Mouse (Mus musculus): Measurements from ENCODE around the gene Diras2. TPM values are rescaled to one million over a fixed set of nuclear protein-coding genes. Genes with fewer than 3 reads are reported as not detected.
A peak's percentile ranks its signal among the peaks of the same experiment; 100 is the strongest.

Diras2 gene
- polyA plus RNA-seq, 1 experiment, result 22.4 TPM

- DNase-seq, result no peak
- no peaks in the 10 kb centered on the region for H3K36me3 ChIP-seq (ENCODE audit: control insufficient read depth, insufficient read depth, low read length)
- 77% methylated on average over 9 of the region's 9 CpGs for WGBS
- no peak overlapping the region for H3K27ac ChIP-seq (ENCODE audit: control insufficient read depth, insufficient read depth, low read length)
- H3K4me3 ChIP-seq (ENCODE audit: control insufficient read depth, insufficient read depth, low read length), result no peak overlapping the region
- TF ChIP-seq POLR2A (IDR thresholded peaks at IDR 0.05; ENCODE audit: control insufficient read depth, extremely low read depth, insufficient read depth, low read length, poor library complexity), result no peak
- TF ChIP-seq CTCF (IDR thresholded peaks at IDR 0.05; ENCODE audit: borderline replicate concordance, control insufficient read depth, extremely low read depth, insufficient read depth, low read length, poor library complexity), result no peak
- H3K4me1 ChIP-seq (replicated peaks; ENCODE audit: control insufficient read depth, insufficient read depth, low read length), result peaks cover 12% of the 10 kb centered on the region
- H3K27me3 ChIP-seq (ENCODE audit: control insufficient read depth, insufficient read depth, low read length), result no peaks in the 10 kb centered on the region
Observed at GRCm38 (mm10) chr13:52552822-52553477, 21.9 kb upstream of the Diras2 start.

- Histone ChIP-seq H3K4me1 (replicated peaks; ENCODE audit: control insufficient read depth, insufficient read depth, low read length) (peaks cover 12% of the 10 kb centered on the region), H3K36me3 (ENCODE audit: control insufficient read depth, insufficient read depth, low read length) (no peaks in the 10 kb centered on the region), H3K4me3 (ENCODE audit: control insufficient read depth, insufficient read depth, low read length) (no peak overlapping the region), H3K27me3 (ENCODE audit: control insufficient read depth, insufficient read depth, low read length) (no peaks in the 10 kb centered on the region), H3K27ac (ENCODE audit: control insufficient read depth, insufficient read depth, low read length) (peak overlapping the region; percentile 9; the same call in 1 of the 2 replicates)
- no peak for TF ChIP-seq POLR2A (IDR thresholded peaks at IDR 0.05; ENCODE audit: control insufficient read depth, extremely low read depth, insufficient read depth, low read length, poor library complexity)
- DNase-seq, result peak; percentile 23
- 9% methylated on average over 9 of the region's 9 CpGs for WGBS
Observed at GRCm38 (mm10) chr13:52551275-52551674, 20.2 kb upstream of the Diras2 start.

- 0 out of 2 replicates have a peak overlapping the region, but pooled peaks have one; percentile 9 for H3K27ac ChIP-seq (ENCODE audit: control insufficient read depth, insufficient read depth, low read length)
- 37% methylated on average over 5 of the region's 5 CpGs for WGBS
Observed at GRCm38 (mm10) chr13:52550690-52551193, 19.7 kb upstream of the Diras2 start.

GRCm38 (mm10) chr13:52546288-52546687, 15.2 kb upstream of the Diras2 start:
- 83% methylated on average over 6 of the region's 6 CpGs for WGBS

More at GRCm38 (mm10) chr13:52550690-52551193, 19.7 kb upstream of the Diras2 start:
- Histone ChIP-seq H3K4me3 (ENCODE audit: control insufficient read depth, insufficient read depth, low read length) (no peak overlapping the region), H3K36me3 (ENCODE audit: control insufficient read depth, insufficient read depth, low read length) (no peaks in the 10 kb centered on the region), H3K27me3 (ENCODE audit: control insufficient read depth, insufficient read depth, low read length) (no peaks in the 10 kb centered on the region), H3K4me1 (replicated peaks; ENCODE audit: control insufficient read depth, insufficient read depth, low read length) (peaks cover 12% of the 10 kb centered on the region)
- no peak for DNase-seq
- TF ChIP-seq CTCF (IDR thresholded peaks at IDR 0.05; ENCODE audit: borderline replicate concordance, control insufficient read depth, extremely low read depth, insufficient read depth, low read length, poor library complexity) (no peak), POLR2A (IDR thresholded peaks at IDR 0.05; ENCODE audit: control insufficient read depth, extremely low read depth, insufficient read depth, low read length, poor library complexity) (no peak)

GRCm38 (mm10) chr13:52542636-52543035, 11.6 kb upstream of the Diras2 start:
- Histone ChIP-seq H3K4me1 (replicated peaks; ENCODE audit: control insufficient read depth, insufficient read depth, low read length) (peaks cover 24% of the 10 kb centered on the region), H3K27me3 (ENCODE audit: control insufficient read depth, insufficient read depth, low read length) (no peaks in the 10 kb centered on the region), H3K27ac (ENCODE audit: control insufficient read depth, insufficient read depth, low read length) (no peak overlapping the region), H3K4me3 (ENCODE audit: control insufficient read depth, insufficient read depth, low read length) (no peak overlapping the region), H3K36me3 (ENCODE audit: control insufficient read depth, insufficient read depth, low read length) (no peaks in the 10 kb centered on the region)
- no peak for DNase-seq
- 62% methylated on average over 4 of the region's 4 CpGs for WGBS
- TF ChIP-seq POLR2A (IDR thresholded peaks at IDR 0.05; ENCODE audit: control insufficient read depth, extremely low read depth, insufficient read depth, low read length, poor library complexity) (no peak), CTCF (IDR thresholded peaks at IDR 0.05; ENCODE audit: borderline replicate concordance, control insufficient read depth, extremely low read depth, insufficient read depth, low read length, poor library complexity) (no peak)

More at GRCm38 (mm10) chr13:52546288-52546687, 15.2 kb upstream of the Diras2 start:
- TF ChIP-seq CTCF (IDR thresholded peaks at IDR 0.05; ENCODE audit: borderline replicate concordance, control insufficient read depth, extremely low read depth, insufficient read depth, low read length, poor library complexity) (no peak), POLR2A (IDR thresholded peaks at IDR 0.05; ENCODE audit: control insufficient read depth, extremely low read depth, insufficient read depth, low read length, poor library complexity) (no peak)
- no peak overlapping the region for H3K4me3 ChIP-seq (ENCODE audit: control insufficient read depth, insufficient read depth, low read length)
- H3K4me1 ChIP-seq (replicated peaks; ENCODE audit: control insufficient read depth, insufficient read depth, low read length), result peaks cover 11% of the 10 kb centered on the region
- no peaks in the 10 kb centered on the region for H3K27me3 ChIP-seq (ENCODE audit: control insufficient read depth, insufficient read depth, low read length)
- H3K27ac ChIP-seq (ENCODE audit: control insufficient read depth, insufficient read depth, low read length), result no peak overlapping the region
- no peaks in the 10 kb centered on the region for H3K36me3 ChIP-seq (ENCODE audit: control insufficient read depth, insufficient read depth, low read length)
- no peak for DNase-seq

- no peaks in the 10 kb centered on the region for H3K36me3 ChIP-seq (ENCODE audit: control insufficient read depth, insufficient read depth, low read length)
- H3K4me1 ChIP-seq (replicated peaks; ENCODE audit: control insufficient read depth, insufficient read depth, low read length), result peaks cover 26% of the 10 kb centered on the region
- H3K27ac ChIP-seq (ENCODE audit: control insufficient read depth, insufficient read depth, low read length), result no peak overlapping the region
- WGBS, result 63% methylated on average over 8 of the region's 8 CpGs
- no peak for TF ChIP-seq POLR2A (IDR thresholded peaks at IDR 0.05; ENCODE audit: control insufficient read depth, extremely low read depth, insufficient read depth, low read length, poor library complexity)
- TF ChIP-seq CTCF (IDR thresholded peaks at IDR 0.05; ENCODE audit: borderline replicate concordance, control insufficient read depth, extremely low read depth, insufficient read depth, low read length, poor library complexity), result no peak
- no peak overlapping the region for H3K4me3 ChIP-seq (ENCODE audit: control insufficient read depth, insufficient read depth, low read length)
- no peaks in the 10 kb centered on the region for H3K27me3 ChIP-seq (ENCODE audit: control insufficient read depth, insufficient read depth, low read length)
- no peak for DNase-seq
Observed at GRCm38 (mm10) chr13:52542036-52542526, 11.0 kb upstream of the Diras2 start.

All from thymus, adult 2 months (tissue).